Mouse (Mus musculus) retina, adult 2 months (tissue): ENCODE results near the gene Pif1.

ENCODE experiments used
- DNase-seq: peaks from one replicate; pipeline ENCODE4 v3.0.0-alpha.2; 2012; ENCODE audit warnings: low read depth, low spot score

The Pif1 gene

DNA sequence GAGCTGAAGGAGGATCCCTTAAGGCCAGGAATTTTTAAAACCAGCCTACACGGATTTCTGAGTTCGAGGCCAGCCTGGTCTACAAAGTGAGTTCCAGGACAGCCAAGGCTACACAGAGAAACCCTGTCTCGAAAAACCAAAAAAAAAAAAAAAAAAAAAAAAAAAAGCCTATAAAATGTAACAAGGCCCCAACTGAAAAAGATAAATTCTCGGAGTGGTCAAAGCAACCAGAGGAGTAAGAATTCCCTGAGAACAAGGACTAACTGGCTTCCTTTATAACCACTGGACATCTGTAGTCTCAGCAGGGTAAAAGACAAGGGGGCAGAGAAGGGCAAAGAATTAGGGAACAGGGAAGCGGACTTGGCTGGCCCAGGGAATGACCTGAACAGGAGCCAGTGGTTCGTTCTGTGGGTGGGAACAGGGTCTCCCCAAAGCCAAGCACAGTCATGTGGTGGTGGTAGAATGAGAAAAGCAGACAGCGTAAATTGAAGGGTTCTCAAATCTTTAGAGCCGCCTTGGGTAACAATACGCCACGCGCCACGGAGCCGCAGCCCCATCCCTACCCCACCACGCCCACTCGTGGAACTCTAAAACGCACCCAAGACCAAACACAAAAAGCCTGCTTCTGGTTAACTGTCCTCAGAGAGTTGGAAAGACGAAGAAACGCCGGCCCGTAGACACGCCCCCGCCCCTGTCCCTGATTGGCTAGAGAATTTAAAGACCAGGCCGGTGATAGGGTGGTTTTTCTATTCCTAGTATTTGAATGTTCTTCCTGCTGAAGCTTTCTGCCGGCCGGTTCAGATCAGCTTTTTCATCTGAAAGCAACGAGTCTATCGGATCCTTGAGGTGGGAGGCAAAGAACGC lies at the start of gene Pif1:
Gene Pif1 (plus strand): TSS at position 755 of the 864 bp plus-strand sequence.
- DNase-seq, result no peak

DNA sequence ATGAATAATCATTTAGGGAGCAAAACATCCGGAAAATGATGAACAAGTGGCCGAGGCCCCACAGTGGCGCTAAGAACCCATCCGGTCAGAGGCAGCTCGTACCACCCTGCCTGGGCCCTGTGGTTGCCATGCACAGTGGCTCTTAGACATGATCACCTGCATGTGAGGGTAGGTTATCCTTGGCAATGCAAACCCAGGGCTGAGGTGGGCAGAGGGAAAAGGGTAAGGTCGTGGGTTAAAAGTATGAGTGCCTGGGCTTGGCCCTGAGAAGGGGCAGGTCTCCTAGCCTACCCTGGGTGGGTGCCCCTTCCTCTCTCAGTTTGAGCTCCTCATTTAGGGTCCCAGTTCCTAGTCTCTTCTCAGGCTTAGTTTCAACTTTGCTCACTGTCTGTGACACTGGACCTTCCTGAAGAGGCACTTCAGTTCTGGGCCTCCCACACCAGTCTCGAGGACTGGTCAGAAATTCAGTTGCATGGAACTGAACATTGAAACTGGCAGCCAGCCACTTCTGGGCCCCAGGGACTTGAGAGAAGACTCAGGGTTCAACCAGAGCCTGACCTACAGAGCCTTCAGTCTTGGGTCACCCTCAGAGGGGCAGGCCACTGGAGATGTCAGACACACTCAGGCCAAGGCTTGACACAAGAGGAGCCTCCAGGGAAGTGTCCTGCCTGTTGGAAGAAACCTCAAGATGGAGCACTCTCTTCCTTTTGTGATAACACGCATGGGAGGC lies 48.9 kb upstream of the Pif1 start:
- no peak for DNase-seq

DNA sequence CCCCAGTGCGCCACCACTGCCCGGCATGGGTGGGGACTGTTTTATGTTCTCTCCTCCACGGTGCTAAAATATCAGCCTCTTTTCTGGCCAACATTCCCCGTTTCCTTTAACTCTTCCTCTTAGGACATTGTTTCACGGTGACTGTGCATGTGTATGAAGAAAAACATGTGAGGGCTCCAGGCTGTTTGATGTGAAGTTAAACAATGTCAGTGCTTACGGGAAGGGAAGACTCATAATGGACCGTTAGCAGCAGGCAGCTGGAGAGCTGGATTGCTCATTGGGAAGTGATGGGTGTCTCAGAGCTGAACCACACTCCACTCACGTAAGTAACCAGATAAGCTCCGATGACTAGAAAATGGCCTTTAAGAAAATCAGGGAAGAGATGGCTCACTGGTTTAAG lies 47.3 kb upstream of the Pif1 start:
- no peak for DNase-seq

DNA sequence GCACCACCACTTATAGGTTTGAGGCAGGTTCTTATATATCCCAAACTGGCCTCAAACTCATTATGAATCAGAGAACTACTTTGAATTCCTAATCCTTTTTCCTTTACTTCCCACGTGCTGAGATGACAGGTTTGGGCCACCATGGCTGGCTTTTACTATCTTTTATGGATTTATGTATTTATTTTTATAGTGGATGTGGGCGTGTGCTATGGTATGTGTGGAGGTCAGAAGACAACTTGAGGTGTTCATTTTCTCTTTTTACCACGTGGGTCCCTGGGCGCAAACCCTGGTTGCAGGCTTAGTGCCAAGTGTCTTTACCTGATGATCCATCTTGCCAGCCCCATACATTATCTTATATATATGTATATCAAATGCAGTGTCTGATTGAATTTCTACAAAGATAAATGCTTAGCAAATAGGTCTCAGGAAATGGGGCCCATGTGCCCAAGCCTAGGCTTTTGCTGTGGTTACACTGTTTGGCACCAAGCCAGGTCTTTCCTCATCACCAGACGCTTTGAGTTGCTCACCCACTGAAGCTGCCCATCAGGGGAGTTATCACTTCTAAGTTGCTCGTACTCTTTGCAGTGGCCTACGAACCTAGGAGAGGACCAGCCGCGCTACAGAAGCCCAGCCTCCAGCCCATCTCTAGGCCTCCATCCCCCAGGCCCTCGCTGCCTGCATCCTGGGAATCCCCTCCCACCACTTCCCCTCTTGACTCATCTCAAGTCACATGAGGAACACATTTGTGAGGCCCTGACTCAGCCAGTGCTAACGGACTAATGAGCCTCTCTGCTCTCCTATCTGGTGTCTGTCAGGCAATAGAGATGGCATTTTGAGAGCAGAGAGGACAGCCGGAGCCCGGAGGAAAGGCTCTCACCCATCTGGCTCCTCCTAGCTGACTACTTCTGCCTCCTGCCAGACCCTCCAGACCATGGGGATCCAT lies 45.6 kb upstream of the Pif1 start:
- no peak for DNase-seq

DNA sequence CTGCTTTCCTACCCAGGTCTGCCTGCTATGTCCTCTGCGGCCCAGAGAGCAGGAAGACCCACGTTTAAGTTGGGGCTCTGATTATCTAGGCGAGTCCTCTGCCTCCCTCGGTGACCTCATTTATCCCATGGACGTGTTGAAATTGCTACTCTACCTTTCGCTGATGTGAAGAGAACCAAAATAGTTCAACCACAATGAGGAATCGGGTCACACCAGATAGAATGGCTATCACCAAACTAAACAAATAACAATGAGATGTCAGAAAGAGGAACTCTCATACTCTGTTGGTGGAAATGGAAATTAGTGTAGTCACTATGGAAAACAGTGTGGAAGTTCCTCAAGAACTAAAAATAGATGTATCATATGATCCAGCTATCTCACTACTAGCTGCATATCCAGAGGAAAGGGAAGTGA lies 44.8 kb upstream of the Pif1 start:
- no peak for DNase-seq

DNA sequence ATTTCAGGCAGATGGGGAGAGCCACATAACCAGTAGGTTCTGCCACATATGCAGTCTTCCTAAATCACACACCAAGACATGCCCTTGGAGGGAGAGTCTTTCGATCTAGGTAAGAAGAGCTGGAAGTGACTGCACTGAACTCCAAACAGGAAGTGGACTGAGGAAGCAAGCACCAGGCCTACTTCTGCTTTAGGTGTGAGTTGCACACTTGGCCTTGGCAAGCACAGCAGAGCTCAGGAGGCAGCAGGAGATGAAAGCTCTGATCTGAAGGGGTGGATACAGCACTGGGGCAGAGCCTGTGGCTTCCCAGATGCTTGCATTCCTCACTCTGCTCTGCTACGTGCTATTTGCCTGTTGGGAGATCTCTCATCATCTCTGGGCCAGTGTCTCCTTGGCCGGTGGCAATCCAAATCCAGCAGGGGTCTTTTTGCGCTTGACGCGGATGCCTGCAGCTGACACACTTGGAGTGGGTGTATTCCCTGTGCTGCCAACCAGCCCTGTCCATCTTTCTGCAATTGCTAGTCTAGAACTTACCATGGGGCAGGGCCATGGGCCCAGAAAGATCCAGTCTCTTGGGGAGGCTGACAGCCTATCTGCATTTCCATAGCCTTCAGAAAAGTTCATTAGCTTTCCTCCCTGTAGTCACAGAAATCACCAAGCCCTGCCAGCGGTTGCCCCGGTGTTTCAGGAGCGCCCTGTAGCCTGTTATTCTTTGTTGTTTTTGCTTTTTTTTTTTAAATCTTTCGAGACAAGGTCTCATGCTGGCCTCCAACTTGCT lies 41.1 kb upstream of the Pif1 start:
- DNase-seq, result no peak

DNA sequence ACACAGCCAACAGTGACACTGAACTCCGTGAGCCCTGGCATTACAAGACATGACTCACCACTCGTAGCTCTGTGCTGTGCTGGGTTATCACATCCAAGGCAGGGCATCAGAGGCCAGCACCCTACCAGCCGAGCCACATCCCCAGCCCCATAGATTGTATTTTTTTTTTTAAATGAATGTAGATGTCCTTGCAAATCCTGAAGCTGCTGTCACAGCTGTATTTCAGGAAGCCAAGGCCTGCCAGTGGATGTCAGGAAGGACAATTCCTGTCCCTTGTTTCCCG lies 40.6 kb upstream of the Pif1 start:
- no peak for DNase-seq

DNA sequence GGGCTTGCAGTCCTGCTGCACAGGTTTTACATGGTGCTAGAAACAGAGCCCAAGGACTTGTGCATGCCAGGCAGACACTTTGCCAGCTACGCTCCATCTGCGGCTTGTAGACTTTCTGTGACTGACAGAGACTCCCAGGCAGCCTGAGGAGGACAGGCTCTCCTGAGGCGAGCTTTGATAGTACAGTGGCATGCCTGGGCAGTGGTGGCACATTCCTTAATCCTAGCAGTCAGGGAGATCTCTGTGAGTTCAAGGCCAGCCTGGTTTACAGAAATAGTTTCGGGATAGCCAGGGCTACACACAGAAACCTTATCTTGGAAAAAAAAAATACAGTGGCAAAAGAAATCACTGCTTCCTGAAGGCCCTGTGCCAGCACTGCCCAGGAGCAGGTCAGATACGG lies 39.8 kb upstream of the Pif1 start:
- no peak for DNase-seq

DNA sequence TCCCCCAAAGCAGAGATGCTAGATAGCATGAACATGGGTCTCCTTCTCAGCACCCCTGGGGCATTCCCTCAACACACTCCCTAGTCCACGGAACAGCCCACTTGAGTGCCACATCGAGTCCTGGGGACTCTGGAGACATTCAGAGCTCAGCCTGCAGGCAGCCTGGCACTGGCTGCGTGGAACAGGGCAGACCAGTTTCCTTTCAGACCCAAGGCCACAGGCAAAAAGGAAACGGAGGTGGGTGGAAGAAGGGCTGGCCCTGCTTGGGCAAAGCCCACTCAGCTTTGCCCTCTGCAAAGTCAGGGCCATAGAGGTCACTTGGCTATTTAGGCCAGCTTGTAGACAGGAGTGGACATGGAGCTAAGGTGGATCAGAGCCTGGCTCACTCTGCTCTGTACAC lies 39.1 kb upstream of the Pif1 start:
- no peak for DNase-seq

DNA sequence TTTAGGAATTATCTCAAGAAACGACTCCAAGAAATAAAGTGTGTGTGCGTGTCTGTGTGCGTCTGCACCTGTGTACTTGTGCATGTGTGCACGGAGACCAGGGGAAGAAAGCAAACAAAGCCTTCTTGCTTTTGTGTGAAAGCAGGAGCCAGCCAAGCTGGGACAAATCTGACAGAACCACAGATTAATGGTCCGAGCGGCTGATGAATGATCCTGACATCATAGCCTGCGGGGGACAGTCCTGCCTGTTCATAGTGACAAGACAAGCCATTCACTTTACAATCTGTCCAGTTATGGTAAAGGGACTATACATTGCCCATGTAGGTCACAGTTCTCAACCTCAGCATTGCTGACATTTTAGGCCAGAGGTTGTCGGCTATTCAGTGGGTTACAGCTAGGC lies 38.6 kb upstream of the Pif1 start:
- DNase-seq, result no peak

DNA sequence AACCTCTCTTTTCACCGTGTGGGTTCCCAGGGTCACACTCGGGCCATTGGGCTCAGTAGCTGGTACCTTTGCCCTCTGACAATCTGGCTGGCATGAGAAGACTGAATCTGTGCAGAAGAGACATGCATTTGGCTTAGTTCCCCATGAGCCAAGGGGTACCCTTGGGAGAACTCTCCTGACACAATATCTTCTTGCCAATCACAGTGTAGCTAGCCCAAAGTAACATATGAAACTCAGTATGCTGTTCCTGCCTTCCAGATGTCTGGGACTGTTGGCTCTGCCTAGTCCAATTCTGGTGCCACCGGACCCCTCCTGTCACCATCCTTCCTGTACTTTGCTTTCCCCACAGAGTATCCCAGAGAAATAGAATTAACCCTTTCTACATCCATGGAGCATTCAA lies 37.8 kb upstream of the Pif1 start:
- no peak for DNase-seq

DNA sequence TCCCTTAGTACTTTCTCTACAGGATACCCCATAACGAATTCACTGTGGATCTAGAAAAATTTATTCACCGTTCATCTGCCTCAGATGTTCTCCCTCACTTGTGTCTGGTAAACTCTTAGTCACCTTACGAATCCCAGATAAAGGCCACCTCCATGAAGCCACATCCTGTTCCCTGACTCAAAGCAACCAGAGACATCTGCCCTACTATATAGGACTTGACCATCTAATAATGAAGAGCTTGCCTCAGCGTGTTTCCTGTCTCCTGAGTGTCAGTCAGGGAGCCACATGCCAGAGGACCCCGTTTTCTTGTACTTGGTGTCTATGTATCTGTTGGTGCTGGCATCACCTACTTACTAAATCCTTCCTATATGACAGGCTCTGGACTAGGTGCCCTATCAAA lies 37.3 kb upstream of the Pif1 start:
- DNase-seq, result no peak

DNA sequence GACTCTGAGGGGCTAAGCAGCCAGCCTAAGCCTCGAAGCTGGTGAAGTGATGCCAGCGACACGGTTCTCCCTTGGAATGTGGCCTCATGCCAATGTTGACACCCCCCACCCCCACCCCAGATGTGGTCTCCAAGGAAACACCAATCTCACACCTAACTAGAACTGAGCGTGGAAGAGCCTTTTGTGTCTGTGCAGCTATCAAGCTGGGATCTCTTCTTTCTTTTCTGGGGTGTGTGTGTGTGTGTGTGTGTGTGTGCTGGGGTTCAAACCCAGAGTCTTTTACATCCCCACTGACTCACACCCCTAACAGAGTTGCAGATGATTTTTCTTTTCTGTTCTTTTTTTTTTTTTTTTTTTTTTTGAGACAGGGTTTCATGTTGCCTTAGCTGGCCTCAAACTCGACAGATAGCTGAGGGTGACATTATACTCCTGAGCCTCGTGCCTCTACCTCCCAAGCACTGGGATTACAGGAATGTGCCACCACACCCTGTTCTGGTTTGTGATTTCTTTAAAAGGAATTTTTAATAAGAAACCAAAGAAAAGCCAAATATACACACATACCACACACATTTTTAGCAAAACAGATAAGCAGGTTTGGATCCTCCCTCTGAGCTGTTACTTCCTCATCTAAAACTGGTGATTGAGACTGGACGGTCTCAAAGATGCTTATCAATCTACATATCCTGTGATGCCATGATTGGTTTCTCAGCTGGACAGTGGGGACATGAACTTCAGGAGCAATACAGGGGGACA lies 36.7 kb upstream of the Pif1 start:
- DNase-seq, result no peak

DNA sequence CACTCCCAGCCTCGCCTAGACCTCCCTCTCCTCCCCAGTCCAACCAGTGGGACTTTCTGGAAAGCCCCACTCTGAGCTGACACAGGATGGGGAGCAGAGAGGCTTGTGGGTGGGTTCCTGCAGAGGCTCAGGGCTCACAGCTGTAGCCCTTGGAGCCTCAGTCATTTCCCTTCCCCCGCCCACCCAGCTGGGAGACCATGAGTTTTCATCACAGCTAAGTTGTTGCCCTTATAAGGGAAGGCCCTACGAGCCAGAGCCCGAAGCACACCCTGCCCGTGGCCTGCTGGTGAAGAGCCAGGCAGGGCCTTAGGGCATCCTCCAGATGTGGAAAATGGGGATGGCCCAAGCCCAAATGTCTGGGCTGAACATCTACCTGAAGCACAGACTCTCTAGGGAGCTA lies 35.9 kb upstream of the Pif1 start:
- no peak for DNase-seq

DNA sequence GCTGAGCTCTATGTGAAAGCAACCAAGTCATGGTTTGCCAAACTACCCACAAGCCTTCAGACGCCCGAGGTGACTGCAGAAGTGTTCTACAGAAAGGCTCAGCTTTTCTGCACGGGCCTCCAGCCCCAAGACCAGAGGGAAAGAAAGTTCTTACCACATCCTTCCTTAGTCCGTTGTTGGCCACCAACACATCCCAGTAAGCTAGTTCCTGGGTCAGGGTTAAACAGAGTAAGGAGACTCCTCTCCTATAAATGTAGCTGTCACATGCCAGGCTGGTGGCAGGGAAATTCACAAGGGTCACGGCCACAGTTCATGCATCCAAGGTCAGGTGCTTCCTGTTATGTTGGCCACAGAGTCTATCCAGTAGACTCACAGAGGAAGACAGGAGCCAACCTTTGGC lies 34.8 kb upstream of the Pif1 start:
- DNase-seq, result no peak

DNA sequence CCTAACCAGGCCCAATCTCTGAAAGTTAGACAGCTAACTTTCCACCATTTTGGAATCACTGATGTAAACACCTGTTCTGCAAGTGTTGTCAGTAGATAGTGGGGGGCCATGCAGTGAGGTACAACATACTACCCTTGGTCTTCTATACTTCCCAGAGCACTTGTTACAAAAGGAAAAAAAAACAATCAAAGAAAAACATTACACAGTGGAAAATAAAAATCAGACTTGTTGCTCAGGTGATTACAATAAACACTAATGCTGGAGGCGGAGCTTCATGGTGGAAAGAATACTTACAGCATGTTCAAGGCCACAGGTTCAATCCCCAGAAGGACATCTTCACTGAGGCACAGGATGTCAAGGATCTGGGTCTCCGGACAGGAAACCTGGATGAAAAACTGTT lies 34.2 kb upstream of the Pif1 start:
- DNase-seq, result no peak

DNA sequence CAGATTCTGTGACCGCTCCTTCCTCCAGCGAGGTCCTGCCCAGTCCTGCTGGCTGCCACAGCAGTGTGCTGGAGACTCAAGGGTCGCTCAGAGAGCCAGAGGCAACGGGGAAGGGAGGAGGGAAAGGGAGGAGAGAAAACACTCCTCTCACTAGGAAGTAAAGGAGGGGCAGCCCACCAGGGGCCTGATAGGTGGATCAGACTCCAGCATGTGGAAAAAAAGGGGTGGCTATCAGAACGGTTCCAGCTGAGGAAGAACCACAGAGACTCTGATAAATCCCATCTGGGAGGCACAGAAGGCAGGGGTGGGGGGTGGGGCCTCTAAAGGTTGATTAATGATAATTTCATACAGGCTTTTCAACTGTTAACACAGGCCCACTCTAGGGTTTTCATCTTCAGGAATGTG lies 32.0 kb upstream of the Pif1 start:
- no peak for DNase-seq

DNA sequence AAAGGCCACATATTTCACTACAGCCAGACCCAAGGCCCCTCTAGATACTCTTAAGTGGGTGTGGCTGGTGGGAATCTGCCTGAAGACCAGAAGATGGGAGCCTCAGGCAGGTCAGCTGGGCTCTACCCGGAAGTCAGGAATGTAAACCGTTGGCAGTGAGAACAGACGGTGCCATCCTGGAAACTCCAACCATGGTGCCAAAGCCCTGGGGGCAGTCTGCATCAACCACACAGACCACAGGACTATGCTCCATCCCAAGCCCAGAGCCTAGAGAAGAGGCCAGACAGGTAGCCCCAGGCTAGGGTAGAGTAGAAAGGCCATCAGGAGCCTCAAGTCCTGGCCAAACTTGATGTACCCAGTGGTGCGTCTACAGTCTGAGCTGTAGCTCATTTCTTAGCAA lies 31.3 kb upstream of the Pif1 start:
- DNase-seq, result no peak

DNA sequence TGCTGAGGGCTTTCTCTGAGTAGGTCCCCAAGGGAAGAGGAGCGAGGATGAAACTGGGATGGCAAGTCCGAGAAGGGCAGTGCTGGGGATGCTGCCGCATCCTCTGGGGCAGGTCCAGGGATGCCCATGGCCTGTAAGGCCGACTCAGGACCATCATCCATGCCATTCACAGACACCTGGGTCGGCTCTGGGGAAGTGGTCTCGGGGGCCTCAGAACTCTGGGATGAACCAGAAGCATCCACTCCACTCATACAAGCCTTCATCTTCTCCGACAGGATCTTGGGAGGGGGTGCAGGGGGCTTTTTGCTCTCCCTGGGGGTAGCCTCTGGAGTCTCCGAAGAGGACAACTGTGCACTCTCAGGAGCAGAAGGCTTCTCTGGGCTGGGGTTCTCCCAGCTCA lies 30.6 kb upstream of the Pif1 start:
- DNase-seq, result no peak

DNA sequence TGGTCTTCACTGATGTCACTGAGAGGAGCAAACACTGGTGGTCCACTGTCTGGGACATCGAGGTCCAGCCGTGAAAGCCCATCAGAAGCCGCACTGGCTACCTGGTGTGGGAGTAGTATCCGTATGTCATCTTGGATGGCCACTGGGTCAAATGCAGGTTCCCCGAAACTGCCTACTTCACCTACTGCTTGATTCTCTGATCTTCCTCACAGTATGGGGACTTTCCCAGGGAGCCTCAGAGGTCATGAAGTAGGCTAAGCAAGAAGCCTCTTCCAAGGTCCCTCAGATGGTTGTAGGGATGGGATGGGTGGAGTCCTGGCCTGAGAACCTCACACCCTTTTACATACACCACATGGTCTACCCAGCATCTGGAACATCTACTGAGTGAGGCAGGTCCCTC lies 30.0 kb upstream of the Pif1 start:
- no peak for DNase-seq

DNA sequence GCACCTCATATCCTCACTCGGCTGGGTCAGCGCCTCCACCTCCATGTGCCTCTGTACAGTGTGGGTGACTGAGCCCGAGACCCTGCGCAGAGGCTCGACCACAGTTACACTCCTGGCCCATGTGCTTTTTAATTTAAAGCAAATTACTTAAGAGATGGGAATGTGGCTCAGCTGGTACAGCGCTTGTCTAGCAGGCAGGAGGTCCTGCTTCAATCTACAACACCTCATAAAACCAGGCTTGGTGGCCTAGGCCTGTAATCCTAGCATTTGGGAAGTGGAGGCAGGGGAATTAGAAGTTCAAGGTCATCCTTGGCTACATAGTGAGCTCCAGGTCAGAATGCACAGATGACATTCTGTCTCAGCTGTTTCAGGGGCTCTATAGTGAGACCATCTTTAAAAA lies 28.2 kb upstream of the Pif1 start:
- DNase-seq, result no peak
